Mouse (Mus musculus) left cerebral cortex, adult 2 months (tissue): ENCODE measurements at regions not wholly inside any gene's neighbourhood (a gene's known extent, or its start where the extent isn't known, plus 50 kb on each side); places are given as distances from the start of the nearest gene placed in this dataset.
"Not testable (repeated sequence)": the region's sequence is repeated elsewhere in the genome, so short reads cannot be mapped to it uniquely, and the experiment has no call there.

ENCODE experiments used
- DNase-seq, 2 experiments: peaks; one replicate each; pipeline ENCODE4 v3.0.0; 2021 to 2022; ENCODE audit warnings: low spot score in 2 of 2, mixed read lengths in 1 of 2; ENCODE audit errors: extremely low spot score in 1 of 2
- H3K27ac ChIP-seq: fragments of 200-600 bp; 2 replicates; pipeline ENCODE4 v1.8.1; 2022
- H3K4me3 ChIP-seq: fragments of 200-600 bp; 2 replicates; pipeline ENCODE4 v1.8.1; 2022
- CTCF ChIP-seq: fragments of 200-600 bp; IDR thresholded peaks from 2 replicates; pipeline ENCODE4 v1.8.1; 2022; ENCODE audit warnings: antibody characterized with exemption, mild to moderate bottlenecking, moderate library complexity
- intact Hi-C: fragments of 180-260 bp; cut with DNase I; formaldehyde crosslinking; loops from one replicate; pipeline ENCODE4 v1.15.1; 2025

DNA sequence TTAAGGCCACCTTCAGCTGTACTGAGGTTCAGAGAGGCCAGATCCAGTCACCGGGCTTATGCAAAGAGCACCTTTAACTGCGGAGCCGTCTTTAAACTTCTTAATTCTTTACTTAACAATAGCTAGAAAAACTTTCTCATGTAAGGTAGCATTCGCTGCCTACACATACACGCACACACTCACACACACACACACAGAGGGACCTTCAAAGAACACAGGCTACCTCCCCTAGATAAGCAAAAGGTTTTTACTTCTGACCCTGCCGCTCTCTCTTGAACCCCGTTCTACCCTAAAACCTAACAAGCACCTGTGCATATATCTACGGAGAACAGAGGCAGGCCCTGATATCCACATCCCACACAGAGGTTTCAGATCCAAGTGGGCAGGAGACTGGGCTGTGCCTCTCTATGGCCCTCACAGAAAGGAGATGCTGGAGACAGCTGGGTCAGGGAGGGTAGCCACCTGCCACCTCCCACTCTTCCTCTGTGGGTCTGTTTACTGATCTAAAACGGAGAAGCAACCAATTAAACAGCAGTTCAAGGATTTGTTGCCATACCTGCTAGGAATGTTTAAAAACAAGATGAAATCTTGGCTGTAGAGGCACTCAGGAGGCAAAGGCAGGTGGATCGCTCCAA is 81.2 kb downstream of the Tomm20 start:
- no peak for DNase-seq
- Histone ChIP-seq H3K4me3 (no peak overlapping the region), H3K27ac (no peak overlapping the region)
- no peak for TF ChIP-seq CTCF
- intact Hi-C loops: no loop called here

DNA sequence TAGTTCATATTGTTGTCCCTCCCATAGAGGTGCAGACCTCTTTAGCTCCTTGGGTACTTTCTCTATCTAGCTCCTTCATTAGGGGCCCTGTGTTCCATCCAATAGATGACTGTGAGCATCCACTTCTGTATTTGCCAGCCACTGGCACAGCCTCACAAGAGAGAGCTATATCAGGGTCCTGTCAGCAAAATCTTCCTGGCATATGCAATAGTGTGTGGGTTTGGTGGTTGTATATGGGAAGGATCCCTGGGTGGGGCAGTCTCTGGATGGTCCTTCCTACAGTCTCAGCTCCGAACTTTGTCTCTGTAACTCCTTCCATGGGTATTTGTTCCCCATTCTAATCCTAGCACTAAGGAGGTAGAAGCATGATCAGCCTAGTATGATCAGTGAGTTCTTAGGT is 82.0 kb downstream of the Tomm20 start:
- intact Hi-C loops, H3K4me3 ChIP-seq, DNase-seq, H3K27ac ChIP-seq: not testable (repeated sequence)

DNA sequence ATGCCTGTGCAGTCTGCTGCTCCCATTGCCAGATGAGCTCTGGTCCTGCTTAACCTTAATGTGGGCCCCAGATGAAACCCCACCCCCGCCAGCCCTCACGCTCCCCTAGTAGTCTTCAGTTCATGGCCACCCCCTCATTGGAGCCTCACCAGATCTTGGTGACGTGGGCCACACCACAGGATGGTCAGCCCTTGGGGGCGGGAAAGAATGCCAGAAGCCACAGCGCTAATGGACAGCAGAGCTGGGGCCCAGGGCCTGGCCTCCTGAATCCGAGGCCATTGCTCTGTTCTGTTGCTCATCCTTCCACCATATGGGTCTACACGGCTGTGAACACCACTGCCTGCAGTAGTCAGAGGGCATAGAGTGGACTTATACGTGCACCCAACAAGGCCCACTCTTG is 83.9 kb downstream of the Tomm20 start:
- H3K27ac ChIP-seq: no peak overlapping the region
- H3K4me3 ChIP-seq: no peak overlapping the region
- DNase-seq: no peak
- intact Hi-C loops: no loop called here
- no peak for TF ChIP-seq CTCF

DNA sequence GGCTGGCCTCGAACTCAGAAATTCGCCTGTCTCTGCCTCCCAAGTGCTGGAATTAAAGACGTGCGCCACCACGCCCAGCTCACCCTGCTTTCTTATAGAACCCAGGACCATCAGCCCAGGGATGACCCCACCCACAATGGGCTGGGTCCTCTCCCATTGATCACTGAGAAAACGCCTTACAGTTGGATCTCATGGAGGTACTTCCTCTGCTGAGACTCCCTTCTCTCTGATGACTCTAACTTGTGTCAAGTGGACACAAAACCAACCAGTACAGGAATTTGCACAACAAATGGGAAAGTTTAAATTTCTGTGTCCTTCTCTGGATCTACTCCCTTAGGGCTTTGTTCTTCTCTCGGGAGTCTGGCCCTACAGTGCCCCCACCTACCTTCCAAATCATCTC is 85.0 kb downstream of the Tomm20 start:
- intact Hi-C loops: no loop called here
- DNase-seq: no peak
- Histone ChIP-seq H3K4me3 (no peak overlapping the region), H3K27ac (no peak overlapping the region)
- TF ChIP-seq CTCF: no peak

DNA sequence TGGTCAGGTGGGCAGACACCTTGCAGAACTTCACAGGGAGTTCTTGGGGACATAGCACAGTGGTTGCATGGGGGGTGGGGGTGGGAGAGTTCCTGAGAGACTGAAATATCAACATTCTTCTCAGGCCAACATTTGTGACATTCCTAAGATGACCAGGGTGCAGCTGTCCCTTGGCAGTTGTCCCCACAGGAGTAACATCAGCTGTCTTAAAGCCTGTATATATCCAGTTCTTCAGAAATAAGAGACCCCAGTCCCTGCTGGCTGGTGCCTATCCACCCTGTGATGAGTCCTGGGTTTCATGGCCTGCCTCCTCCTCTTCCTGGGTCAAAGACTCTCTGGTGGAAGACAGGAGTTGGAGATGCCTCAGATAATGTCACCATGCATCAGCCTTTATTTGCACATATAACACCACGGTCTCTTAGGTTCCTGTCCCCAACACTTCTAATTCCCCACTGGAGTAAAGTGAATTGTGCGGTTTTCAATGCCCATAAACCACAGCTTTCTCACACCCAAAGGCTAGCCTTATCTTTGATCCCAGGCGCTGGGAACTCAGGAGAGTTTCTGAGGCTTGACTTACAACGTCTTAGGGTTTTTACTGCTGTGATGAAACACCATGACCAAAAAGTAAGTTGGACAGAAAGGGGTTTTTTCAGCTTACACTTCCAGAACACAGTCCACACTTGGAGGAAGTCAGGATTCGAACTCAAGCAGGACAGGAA is 85.8 kb downstream of the Tomm20 start:
- H3K4me3 ChIP-seq: no peak overlapping the region
- intact Hi-C loops: no loop called here
- H3K27ac ChIP-seq: no peak overlapping the region
- DNase-seq: no peak
- no peak for TF ChIP-seq CTCF

DNA sequence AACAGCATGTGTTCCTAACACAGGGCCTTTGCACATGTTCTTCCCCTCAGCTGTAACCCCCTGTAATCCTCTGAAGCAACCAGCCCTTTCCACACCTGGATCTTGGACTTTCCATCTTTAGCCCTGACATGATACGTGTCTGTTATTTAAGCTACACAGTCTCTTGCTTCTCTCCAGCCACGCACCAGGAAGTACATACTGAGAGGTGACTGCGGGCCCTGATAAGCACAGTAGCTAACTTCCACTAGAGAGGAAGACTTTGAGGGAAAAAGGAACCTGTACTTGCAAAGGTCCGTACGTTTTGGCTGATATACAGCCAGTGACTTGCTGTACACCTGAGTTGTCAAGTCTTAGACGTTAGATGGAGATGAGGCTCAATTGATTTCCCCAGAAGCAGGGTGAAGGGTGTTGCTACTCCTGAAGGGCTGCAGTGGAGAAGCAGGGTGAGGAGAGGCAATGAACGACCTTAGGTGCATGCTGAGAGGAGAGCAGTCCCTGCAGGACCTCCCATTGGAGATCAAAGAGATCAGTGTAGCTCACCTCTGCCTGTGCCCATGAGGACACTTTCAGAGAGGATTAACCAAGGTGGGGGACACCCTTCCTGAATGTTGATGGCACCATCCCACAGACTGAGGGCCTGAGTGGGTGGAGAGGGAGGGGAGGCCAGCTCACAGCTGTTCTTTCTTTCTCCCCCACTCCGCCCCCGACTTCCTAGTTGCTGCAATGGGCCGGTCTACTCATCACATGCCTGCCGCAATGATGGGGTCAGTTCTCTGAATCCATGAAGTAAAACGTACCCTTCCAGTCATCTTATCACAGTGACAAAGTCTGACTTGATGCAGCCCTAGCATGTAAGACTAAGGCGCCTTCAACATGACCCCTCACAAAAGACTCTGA is 88.1 kb downstream of the Tomm20 start:
- no peak for TF ChIP-seq CTCF
- no peak for DNase-seq
- H3K27ac ChIP-seq: no peak overlapping the region
- intact Hi-C loops: no loop called here
- no peak overlapping the region for H3K4me3 ChIP-seq

DNA sequence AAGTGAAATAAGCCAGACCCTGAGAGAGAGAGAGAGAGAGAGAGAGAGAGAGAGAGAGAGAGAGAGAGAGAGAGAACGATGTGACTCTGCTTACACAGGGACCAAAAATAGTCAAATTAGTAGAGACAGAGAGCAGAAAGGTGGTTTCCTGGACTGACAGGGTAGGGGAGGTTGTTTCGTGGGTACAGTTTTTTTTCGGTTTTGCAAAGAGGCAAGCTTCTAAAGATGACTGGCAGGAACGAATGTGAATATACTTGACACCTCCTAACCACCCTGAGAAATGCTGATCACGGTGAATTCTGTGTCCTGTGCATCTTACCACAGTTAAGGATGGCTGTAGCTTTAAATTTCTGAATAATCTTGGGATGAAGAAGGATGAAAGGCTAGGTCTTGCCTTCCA is 89.7 kb downstream of the Tomm20 start:
- no peak for DNase-seq
- no peak overlapping the region for H3K27ac ChIP-seq
- intact Hi-C loops: no loop called here
- TF ChIP-seq CTCF: no peak
- no peak overlapping the region for H3K4me3 ChIP-seq

DNA sequence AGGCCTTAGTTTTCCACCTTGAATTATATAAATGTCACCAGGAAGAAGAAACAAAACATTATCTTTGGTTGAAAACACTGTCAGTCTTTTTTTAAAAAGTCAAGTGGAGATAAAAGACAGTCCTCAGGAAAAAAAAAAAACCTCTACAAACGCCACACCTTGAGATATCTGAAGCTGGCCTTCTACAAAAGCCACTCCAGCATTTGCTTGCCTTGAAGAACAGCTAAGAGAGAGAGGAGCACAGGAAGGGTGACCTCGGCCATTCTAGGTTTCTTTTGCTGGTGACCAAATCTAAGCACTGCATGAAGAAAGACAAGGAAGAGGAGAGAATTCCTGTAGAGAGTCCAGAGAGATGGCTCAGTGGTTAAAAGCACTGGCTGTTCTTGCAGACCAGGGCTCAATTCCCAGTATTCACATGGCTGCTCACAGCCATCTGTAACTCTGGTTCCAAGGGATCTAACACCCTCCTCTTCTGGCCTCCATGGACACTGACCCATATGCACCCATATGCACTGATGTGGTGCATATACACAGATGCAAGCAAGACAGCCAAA is 90.5 kb downstream of the Tomm20 start:
- intact Hi-C loops: no loop called here
- no peak overlapping the region for H3K27ac ChIP-seq
- no peak for DNase-seq
- TF ChIP-seq CTCF: no peak
- no peak overlapping the region for H3K4me3 ChIP-seq

DNA sequence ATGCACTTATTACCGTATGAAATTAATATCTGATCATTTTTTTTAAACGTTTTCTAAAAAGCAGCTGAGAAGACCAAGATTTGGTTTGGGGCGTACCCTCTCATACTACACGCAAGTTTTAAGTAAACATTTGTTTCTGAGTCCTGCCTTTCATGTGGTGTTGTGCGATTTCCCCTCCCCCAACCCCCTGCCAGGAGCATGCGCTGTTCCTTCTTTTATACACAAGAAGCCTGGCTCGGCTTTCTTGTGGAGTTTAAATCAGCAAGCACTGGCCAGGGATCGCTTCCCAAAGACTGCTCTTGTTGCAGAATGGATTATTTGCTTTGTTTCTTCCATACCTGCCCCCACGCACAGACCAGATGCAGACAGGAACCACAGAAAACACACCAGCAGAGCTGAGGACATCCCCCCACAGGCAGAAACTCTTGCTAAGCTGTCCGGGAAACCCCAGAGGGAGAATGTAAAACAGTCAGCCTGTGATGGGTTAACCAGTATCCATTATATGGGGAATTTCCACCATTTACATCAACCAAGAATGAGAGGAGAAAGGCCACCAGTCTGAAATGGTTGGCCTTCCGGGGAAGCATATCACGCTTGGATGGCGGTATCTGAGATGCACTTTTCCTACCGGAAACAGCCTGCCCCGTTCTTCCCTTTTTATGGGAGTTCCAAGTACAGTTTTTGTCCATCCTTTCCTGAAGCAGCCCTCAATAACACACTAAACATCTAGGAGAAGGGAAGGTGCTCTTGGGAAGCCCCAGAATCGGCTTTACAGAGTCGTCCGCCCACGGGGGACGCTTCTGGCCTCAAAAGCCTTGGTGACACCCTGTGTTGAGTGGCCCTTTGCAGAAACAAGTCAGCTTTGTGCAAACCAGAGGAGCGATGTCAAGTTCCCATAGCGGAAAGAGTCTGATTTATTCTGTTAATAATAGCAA is 91.3 kb downstream of the Tomm20 start:
- TF ChIP-seq CTCF: no peak
- DNase-seq: no peak
- Histone ChIP-seq H3K27ac (no peak overlapping the region), H3K4me3 (no peak overlapping the region)
- intact Hi-C loops: no loop called here

DNA sequence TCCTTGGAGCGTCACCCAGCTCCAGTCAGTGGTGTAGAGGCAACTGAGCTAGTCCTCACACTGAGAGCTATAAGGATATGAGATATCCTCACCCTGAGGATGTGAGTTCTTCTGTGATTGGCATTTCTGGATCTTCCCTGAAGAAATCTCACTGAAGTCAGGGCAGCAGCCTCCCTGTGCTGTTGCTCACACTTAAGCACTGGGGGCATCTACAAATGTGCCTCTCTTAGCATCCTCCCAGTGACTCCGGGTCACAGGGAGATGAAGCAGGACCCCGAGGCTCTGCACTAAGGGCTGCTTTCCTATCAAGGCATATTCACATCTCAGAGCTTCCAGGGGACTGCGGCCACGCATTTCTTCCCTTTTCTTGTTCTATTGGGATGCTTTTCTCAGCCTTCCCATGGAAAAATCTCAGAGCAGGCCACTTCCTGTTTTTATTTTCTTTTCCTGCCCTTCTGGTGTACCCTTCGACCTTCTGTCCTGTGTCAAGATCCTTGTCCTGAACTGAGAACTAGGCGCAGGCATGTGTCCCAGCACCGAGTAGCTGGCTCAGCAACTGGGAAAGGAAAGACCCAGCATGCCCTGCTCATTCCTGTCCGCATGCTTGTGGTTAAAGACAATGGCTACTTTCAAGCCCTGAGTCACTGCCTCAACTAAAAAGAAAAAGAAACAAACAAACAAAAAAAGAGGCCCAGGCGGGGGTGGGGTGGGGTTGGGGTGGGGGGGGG is 92.8 kb downstream of the Tomm20 start:
- TF ChIP-seq CTCF: no peak
- peak overlapping the region; percentile 42; the same call in 1 of the 2 replicates for H3K27ac ChIP-seq
- intact Hi-C loops: no loop called here
- no peak for DNase-seq
- H3K4me3 ChIP-seq: no peak overlapping the region
